In genomic region chr9:44095781-44096180, GRCm38 (mm10) we compare ENCODE assay signal across 36 mouse cellular contexts. TPM values are rescaled to one million over a fixed set of nuclear protein-coding genes. Genes with fewer than 3 reads are reported as not detected.
A peak's percentile ranks its signal among the peaks of the same experiment; 100 is the strongest.
DNase-seq lines count a peak whose midpoint lies in the region; ATAC-seq and TF ChIP-seq lines count a peak whose summit lies in the region.
"Had no signal": no experiment of that assay in that cellular context is flagged by ENCODE, and none has a peak within 500 bp of the region (broad histone marks: within the 10 kb centered on the region; RNA-seq: fewer than 3 reads in every experiment).

No protein-coding gene starts in this region.

- TF ChIP-seq CTCF in left cerebral cortex, adult 2 months (IDR thresholded peaks at IDR 0.05) = no peak

- intact Hi-C loops in heart, postnatal 14 days (cut with DNase I) = no loop called here
- intact Hi-C loops in left cerebral cortex, adult 2 months (cut with DNase I) = loop anchor here (2.0 to 5.0 kb wide), 2 partner anchors 19 to 113 kb away; no protein-coding TSS in a partner anchor
- intact Hi-C loops in left cerebral cortex, postnatal 14 days (cut with DNase I) = no loop called here

- 88% methylated on average over 9 of the region's 9 CpGs for WGBS in heart, embryonic 10.5 days
- WGBS in heart, embryonic 15.5 days = 87% methylated on average over 9 of the region's 9 CpGs

- ATAC-seq in heart, embryonic 15.5 days (replicated peaks; ENCODE audit: insufficient number of reproducible peaks, insufficient read depth, low FRiP score, low read depth) = no peak
- ATAC-seq: activated CD4-positive, CD25-positive, alpha-beta regulatory T cell, adult 4 months had no signal

- H3K27me3 ChIP-seq in heart, embryonic 10.5 days (ENCODE audit: insufficient read depth, poor library complexity, severe bottlenecking) = no peaks in the 10 kb centered on the region
- no peaks in the 10 kb centered on the region for H3K27me3 ChIP-seq in heart, embryonic 15.5 days
- H3K27me3 ChIP-seq: CH12.LX; embryonic facial prominence, embryonic 15.5 days; forebrain, embryonic 13.5 days; hindbrain, embryonic 15.5 days; intestine, embryonic 15.5 days; neural tube, embryonic 15.5 days had no signal

- H3K4me2 ChIP-seq in heart, embryonic 15.5 days = no peak overlapping the region
- H3K4me2 ChIP-seq: embryonic facial prominence, embryonic 15.5 days; hindbrain, embryonic 15.5 days; intestine, embryonic 15.5 days; neural tube, embryonic 15.5 days had no signal

- peak overlapping the region; percentile 87; the same call in 1 of the 2 replicates for H3K27ac ChIP-seq in heart, embryonic 10.5 days
- H3K27ac ChIP-seq in heart, embryonic 15.5 days = peak overlapping the region; percentile 90
- H3K27ac ChIP-seq in left cerebral cortex, adult 2 months = peak overlapping the region; percentile 84; the same call in 1 of the 2 replicates
- H3K27ac ChIP-seq: embryonic facial prominence, embryonic 10.5 days; embryonic facial prominence, embryonic 15.5 days; intestine, embryonic 15.5 days; liver, embryonic 14.5 days; macrophage; stomach, postnatal 0 days had no signal

- H3K4me3 ChIP-seq in heart, embryonic 10.5 days = no peak overlapping the region
- no peak overlapping the region for H3K4me3 ChIP-seq in heart, embryonic 15.5 days
- no peak overlapping the region for H3K4me3 ChIP-seq in left cerebral cortex, adult 2 months
- H3K4me3 ChIP-seq: embryonic facial prominence, embryonic 10.5 days; embryonic facial prominence, embryonic 15.5 days; forebrain, embryonic 13.5 days; hindbrain, embryonic 10.5 days; hindbrain, embryonic 15.5 days; intestine, embryonic 15.5 days; neural tube, embryonic 15.5 days had no signal

- H3K4me1 ChIP-seq in heart, embryonic 10.5 days = peaks cover 33% of the 10 kb centered on the region
- H3K4me1 ChIP-seq in heart, embryonic 15.5 days (replicated peaks) = peaks cover 34% of the 10 kb centered on the region

- DNase-seq in heart, embryonic 10.5 days (ENCODE audit: low spot score) = no peak
- no peak for DNase-seq in heart, postnatal 14 days
- no peak for DNase-seq in heart, adult 8-10 months (ENCODE audit: low spot score)
- DNase-seq in left cerebral cortex, adult 2 months (ENCODE audit: extremely low spot score in 1 of 2, low spot score in 2 of 2) = no peak
- DNase-seq in left cerebral cortex, postnatal 14 days (ENCODE audit: low spot score in 2 of 2) = no peak
- no peak for DNase-seq in retina, embryonic 14.5 days (ENCODE audit: low spot score)
- DNase-seq: adrenal gland, adult 2 months; adrenal gland, postnatal 36 days; cerebellum, adult 2 months; cerebellum, postnatal 25 days; gastrocnemius, postnatal 36 days; kidney, adult 2 months; liver; lung, adult 2 months; lung, postnatal 10 days; right cerebral cortex, adult 18-20 months; spleen, adult 18-20 months; thymus, adult 18-20 months; thymus, postnatal 25 days had no signal

- no peak overlapping the region for H3K9ac ChIP-seq in heart, embryonic 15.5 days
- H3K9ac ChIP-seq: embryonic facial prominence, embryonic 15.5 days; forebrain, embryonic 13.5 days; hindbrain, embryonic 15.5 days; intestine, embryonic 15.5 days; liver, embryonic 14.5 days; neural tube, embryonic 15.5 days had no signal

- H3K9me3 ChIP-seq in heart, embryonic 10.5 days = no peaks in the 10 kb centered on the region
- H3K9me3 ChIP-seq in heart, embryonic 15.5 days (replicated peaks) = no peaks in the 10 kb centered on the region
- H3K9me3 ChIP-seq: embryonic facial prominence, embryonic 10.5 days; embryonic facial prominence, embryonic 15.5 days; forebrain, embryonic 13.5 days; hindbrain, embryonic 10.5 days; hindbrain, embryonic 15.5 days; intestine, embryonic 15.5 days; neural tube, embryonic 15.5 days had no signal

- H3K36me3 ChIP-seq in heart, embryonic 10.5 days = peaks cover 34% of the 10 kb centered on the region
- H3K36me3 ChIP-seq in heart, embryonic 15.5 days = peaks cover 28% of the 10 kb centered on the region
- H3K36me3 ChIP-seq: hindbrain, embryonic 15.5 days had no signal

RNA-seq across cellular contexts. Expression of gene Mfrp, which starts 5.7 kb away (rescaled TPM):
- polyA plus RNA-seq in heart, embryonic 10.5 days (2016; fragmentation: Nextera tagmentation; extraction: Ambion mirVana) = 0.21 TPM in 1 of 2 replicates, not detected in the other
- not detected for total RNA-seq in heart, postnatal 14 days (2021)
- not detected in 2 replicates for polyA plus RNA-seq in heart, embryonic 15.5 days (2015; fragmentation: Nextera tagmentation; extraction: Ambion mirVana)
- total RNA-seq in heart, adult 8-10 months (2022) = not detected
- total RNA-seq in left cerebral cortex, adult 2 months (2021) = 1 to 10 TPM in 1 of 2 experiments, under 1 TPM in 1; 0.82 to 1.6 TPM
- total RNA-seq in left cerebral cortex, postnatal 14 days (2021) = under 1 TPM; 0.46 to 0.82 TPM
- total RNA-seq: CH12.LX; gastrocnemius, postnatal 36 days; megakaryocyte-erythroid progenitor cell, adult 5-6 weeks; monocyte, adult 5-6 weeks had no signal
- polyA plus RNA-seq: activated CD4-positive, CD25-positive, alpha-beta regulatory T cell, adult 4 months; liver, embryonic 14.5 days; macrophage; stomach, postnatal 0 days had no signal

RNA-seq across cellular contexts. Expression of gene C1qtnf5, which starts 11.3 kb away (rescaled TPM):
- 0.50 TPM in 1 of 2 replicates, not detected in the other for polyA plus RNA-seq in heart, embryonic 10.5 days (2016; fragmentation: Nextera tagmentation; extraction: Ambion mirVana)
- 10 to 100 TPM; 15.2 to 19.5 TPM for total RNA-seq in heart, postnatal 14 days (2021)
- 3.8 TPM in 2 replicates for polyA plus RNA-seq in heart, embryonic 15.5 days (2015; fragmentation: Nextera tagmentation; extraction: Ambion mirVana)
- total RNA-seq in heart, adult 8-10 months (2022) = 10 to 100 TPM in 1 of 4 experiments, 1 to 10 TPM in 3; 7.6 to 12.9 (median 8.9) TPM
- 10 to 100 TPM; 14.2 to 15.3 TPM for total RNA-seq in left cerebral cortex, adult 2 months (2021)
- total RNA-seq in left cerebral cortex, postnatal 14 days (2021) = 10 to 100 TPM; 17.1 to 19.6 TPM
- total RNA-seq: CH12.LX; megakaryocyte-erythroid progenitor cell, adult 5-6 weeks; monocyte, adult 5-6 weeks had no signal
- polyA plus RNA-seq: activated CD4-positive, CD25-positive, alpha-beta regulatory T cell, adult 4 months; macrophage had no signal

RNA-seq across cellular contexts. Expression of gene Gm49380, which starts 17.5 kb away (rescaled TPM):
- polyA plus RNA-seq in heart, embryonic 10.5 days (2016; fragmentation: Nextera tagmentation; extraction: Ambion mirVana) = 0.07 and 0.18 TPM in 2 replicates
- under 1 TPM in 1 of 2 experiments, not detected in 1; 0.12 TPM for total RNA-seq in heart, postnatal 14 days (2021)
- 0.05 and 0.13 TPM in 2 replicates for polyA plus RNA-seq in heart, embryonic 15.5 days (2015; fragmentation: Nextera tagmentation; extraction: Ambion mirVana)
- total RNA-seq in heart, adult 8-10 months (2022) = under 1 TPM; 0.11 to 0.47 (median 0.30) TPM
- under 1 TPM in 1 of 2 experiments, not detected in 1; 0.56 TPM for total RNA-seq in left cerebral cortex, adult 2 months (2021)
- under 1 TPM; 0.25 to 0.37 TPM for total RNA-seq in left cerebral cortex, postnatal 14 days (2021)
- total RNA-seq: CH12.LX; left cerebral cortex, postnatal 10 days; megakaryocyte-erythroid progenitor cell, adult 5-6 weeks; monocyte, adult 5-6 weeks had no signal
- polyA plus RNA-seq: activated CD4-positive, CD25-positive, alpha-beta regulatory T cell, adult 4 months; forebrain, embryonic 13.5 days; hindbrain, embryonic 15.5 days; kidney, adult 2 months; limb, embryonic 11.5 days; lung, adult 2 months; stomach, postnatal 0 days had no signal

RNA-seq across cellular contexts. Expression of gene Rnf26, which starts 17.5 kb away (rescaled TPM):
- 53.6 and 55.8 TPM in 2 replicates for polyA plus RNA-seq in heart, embryonic 10.5 days (2016; fragmentation: Nextera tagmentation; extraction: Ambion mirVana)
- total RNA-seq in heart, postnatal 14 days (2021) = 10 to 100 TPM; 10.1 to 11.3 TPM
- 28.7 and 39.9 TPM in 2 replicates for polyA plus RNA-seq in heart, embryonic 15.5 days (2015; fragmentation: Nextera tagmentation; extraction: Ambion mirVana)
- total RNA-seq in heart, adult 8-10 months (2022) = 1 to 10 TPM; 5.2 to 7.0 (median 6.4) TPM
- 10 to 100 TPM; 32.7 to 33.1 TPM for total RNA-seq in left cerebral cortex, adult 2 months (2021)
- total RNA-seq in left cerebral cortex, postnatal 14 days (2021) = 10 to 100 TPM; 28.1 to 31.9 TPM

RNA-seq across cellular contexts. Expression of gene Usp2, which starts 29.0 kb away (rescaled TPM):
- 36.1 and 59.0 TPM in 2 replicates for polyA plus RNA-seq in heart, embryonic 10.5 days (2016; fragmentation: Nextera tagmentation; extraction: Ambion mirVana)
- 100 to 1,000 TPM; 149 to 157 TPM for total RNA-seq in heart, postnatal 14 days (2021)
- polyA plus RNA-seq in heart, embryonic 15.5 days (2015; fragmentation: Nextera tagmentation; extraction: Ambion mirVana) = 69.9 and 74.9 TPM in 2 replicates
- total RNA-seq in heart, adult 8-10 months (2022) = 100 to 1,000 TPM; 160 to 205 (median 195) TPM
- total RNA-seq in left cerebral cortex, adult 2 months (2021) = 100 to 1,000 TPM in 1 of 2 experiments, 10 to 100 TPM in 1; 99.3 to 120 TPM
- total RNA-seq in left cerebral cortex, postnatal 14 days (2021) = 10 to 100 TPM; 71.9 to 87.1 TPM
